Mouse (Mus musculus) adrenal gland, postnatal 10 days (tissue): Measurements from ENCODE around the gene Serpinb9f. TPM values are rescaled to one million over a fixed set of nuclear protein-coding genes. Genes with fewer than 3 reads are reported as not detected.
"Not testable (repeated sequence)": the region's sequence is repeated elsewhere in the genome, so short reads cannot be mapped to it uniquely, and the experiment has no call there.

ENCODE experiments used
- DNase-seq: peaks from one replicate; pipeline ENCODE4 v3.0.0; 2021; ENCODE audit warnings: mixed read lengths
- long read RNA-seq, 2 experiments: library from polyadenylated mRNA; stranded (forward); transcript quantifications; one replicate each; pipeline ENCODE4 v2.0.0; 2021
- total RNA-seq, 2 experiments: library from RNA; stranded (reverse); gene quantifications; 2 replicates each; pipeline ENCODE4 v1.2.3; 2021

Serpinb9f gene
- not detected for total RNA-seq
- long read RNA-seq, experiment 1, result 0 reads
- long read RNA-seq, experiment 2, result 0 reads

- not testable (repeated sequence) for DNase-seq
These were observed at the start of gene Serpinb9f for GRCm38 (mm10) chr13:33323777-33324176. Gene Serpinb9f, plus strand, starts transcription at chr13:33324077.

GRCm38 (mm10) chr13:33308631-33309030, 15.2 kb upstream of the Serpinb9f start:
- not testable (repeated sequence) for DNase-seq

- not testable (repeated sequence) for DNase-seq
These were observed 32.8 kb downstream of the Serpinb9f start for GRCm38 (mm10) chr13:33356666-33357065.

Other genes with a start within 250 kb of the Serpinb9f start
- gene Serpinb1b, start 245.5 kb upstream of the Serpinb9f start, total RNA-seq, result under 1 TPM; 0.24 to 0.27 TPM
- gene Serpinb9c, start 164.3 kb upstream of the Serpinb9f start, total RNA-seq, result not detected
- gene Serpinb9d, start 131.1 kb upstream of the Serpinb9f start, total RNA-seq, result not detected
- gene Serpinb9e, start 74.5 kb upstream of the Serpinb9f start, total RNA-seq, result not detected
- gene Gm11397, start 71.7 kb downstream of the Serpinb9f start, total RNA-seq, result not detected
- not detected for gene Serpinb9g, start 160.7 kb downstream of the Serpinb9f start, total RNA-seq